Mouse (Mus musculus) heart, adult 2 months (tissue): Measurements from ENCODE around the gene Zfp704. TPM values are rescaled to one million over a fixed set of nuclear protein-coding genes. Genes with fewer than 3 reads are reported as not detected.

ENCODE experiments used
- DNase-seq, 2 experiments: peaks; one replicate each; pipeline ENCODE4 v3.0.0; 2021
- H3K27ac ChIP-seq: fragments of 200-600 bp; 2 replicates; pipeline ENCODE4 v1.8.1; 2022
- H3K27me3 ChIP-seq: fragments of 200-500 bp; 2 replicates; pipeline ENCODE4 v1.6.1; 2012; ENCODE audit warnings: mild to moderate bottlenecking, low read length, inconsistent platforms, mixed read lengths; ENCODE audit not compliant: control insufficient read depth, insufficient read depth
- H3K36me3 ChIP-seq: fragments of 200-500 bp; 2 replicates; pipeline ENCODE4 v1.6.1; 2012; ENCODE audit warnings: low read length, inconsistent platforms; ENCODE audit not compliant: control insufficient read depth, insufficient read depth
- H3K4me1 ChIP-seq: fragments of 200-500 bp; 2 replicates; pipeline ENCODE4 v1.6.1; 2011; ENCODE audit warnings: low read length; ENCODE audit not compliant: control insufficient read depth, insufficient read depth
- H3K4me3 ChIP-seq: fragments of 200-600 bp; 2 replicates; pipeline ENCODE4 v1.8.1; 2022
- H3K79me2 ChIP-seq: fragments of 200-500 bp; replicated peaks from 2 replicates; pipeline ENCODE4 v1.6.1; 2012; ENCODE audit warnings: mild to moderate bottlenecking, inconsistent platforms, low read length, moderate library complexity, mixed read lengths; ENCODE audit not compliant: control insufficient read depth, insufficient read depth
- H3K9ac ChIP-seq: fragments of 200-500 bp; 2 replicates; pipeline ENCODE4 v1.6.1; 2012; ENCODE audit warnings: low read depth, mild to moderate bottlenecking, control low read depth, inconsistent platforms, low read length, mixed read lengths
- CTCF ChIP-seq: fragments of 200-600 bp; IDR thresholded peaks from 2 replicates; pipeline ENCODE4 v1.8.1; 2022; ENCODE audit warnings: antibody characterized with exemption, mild to moderate bottlenecking, moderate library complexity
- EP300 ChIP-seq: fragments of 200-500 bp; IDR thresholded peaks from 2 replicates; pipeline ENCODE4 v1.6.1; 2011; ENCODE audit warnings: low read depth, low read length, control low read depth; ENCODE audit not compliant: insufficient read depth
- POLR2A ChIP-seq: fragments of 200-500 bp; IDR thresholded peaks from 2 replicates; pipeline ENCODE4 v1.6.1; 2011; ENCODE audit warnings: mild to moderate bottlenecking, low read depth, low read length, control low read depth; ENCODE audit not compliant: insufficient read depth
- WGBS: fragments of 180-500 bp; shearing (Covaris S2); methylation state at CpG from one replicate; pipeline ENCODE4 v1.1.7; 2018; 5-methylcytosine and 5-hydroxymethylcytosine counted together
- intact Hi-C: fragments of 180-260 bp; cut with DNase I; formaldehyde crosslinking; loops from one replicate; pipeline ENCODE4 v1.15.1; 2025
- polyA plus RNA-seq: library from polyadenylated mRNA; depleted of rRNA; stranded (reverse); fragments of >200 nt; gene quantifications from 2 replicates; pipeline ENCODE4 v1.2.3, GENCODE M21; 2012
- total RNA-seq, 2 experiments: library from RNA; stranded (reverse); gene quantifications; 2 replicates each; pipeline ENCODE4 v1.2.3; 2021

Zfp704 gene
- total and polyA plus RNA-seq, 3 experiments, result 3.3 to 14.2 (median 13.4) TPM

DNA sequence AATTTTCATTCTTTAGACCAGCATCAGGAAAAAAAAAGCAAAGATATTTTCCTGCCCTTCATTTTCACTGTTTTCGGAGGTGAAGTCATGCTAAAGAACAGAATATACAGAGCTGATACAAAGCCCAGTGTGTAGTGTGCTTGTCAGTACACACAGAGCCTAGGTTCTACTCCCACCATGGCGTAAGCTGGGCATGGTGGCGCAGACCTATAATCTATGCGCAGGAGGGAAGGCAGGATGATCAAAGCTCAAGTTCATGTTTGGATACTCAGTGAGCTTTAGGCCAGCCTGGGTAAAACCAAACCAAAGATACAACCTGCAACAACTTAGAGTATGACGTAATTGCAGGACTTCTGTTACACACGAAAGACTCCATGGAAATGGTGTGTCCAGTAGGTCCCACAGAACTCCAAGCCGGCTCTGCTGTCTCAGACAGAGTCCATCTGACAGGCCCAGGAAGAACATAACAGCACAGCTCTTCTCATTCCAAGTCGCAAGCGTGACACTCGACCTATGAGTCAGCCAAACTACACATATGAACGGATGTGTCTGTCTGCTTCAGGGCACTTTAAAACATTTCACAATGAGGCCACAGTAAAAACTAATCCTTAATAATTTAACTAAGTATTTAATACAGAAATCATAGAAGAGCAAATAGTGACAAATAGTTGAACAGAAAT, 47.1 kb downstream of the Zfp704 start:
- no peak overlapping the region for H3K9ac ChIP-seq
- 68% methylated on average over 11 of the region's 11 CpGs for WGBS
- peaks cover 7% of the 10 kb centered on the region; the same call in 1 of the 2 replicates for H3K79me2 ChIP-seq
- intact Hi-C loops, result no loop called here
- H3K27ac ChIP-seq, result no peak overlapping the region
- H3K27me3 ChIP-seq, result no peaks in the 10 kb centered on the region
- TF ChIP-seq CTCF, result no peak
- no peak for TF ChIP-seq EP300
- TF ChIP-seq POLR2A, result no peak
- no peak for DNase-seq
- no peaks in the 10 kb centered on the region for H3K4me1 ChIP-seq
- H3K4me3 ChIP-seq, result no peak overlapping the region
- H3K36me3 ChIP-seq, result no peaks in the 10 kb centered on the region

GRCm38 (mm10) chr3:9557778-9558560, 51.9 kb downstream of the Zfp704 start:
- H3K27me3 ChIP-seq, result no peaks in the 10 kb centered on the region
- intact Hi-C loops, result no loop called here
- no peak for DNase-seq
- WGBS, result 82% methylated on average over 6 of the region's 6 CpGs
- H3K4me3 ChIP-seq, result no peak overlapping the region
- TF ChIP-seq CTCF, result no peak
- no peak for TF ChIP-seq POLR2A
- no peak overlapping the region for H3K9ac ChIP-seq
- no peaks in the 10 kb centered on the region for H3K36me3 ChIP-seq
- peaks cover 4% of the 10 kb centered on the region; the same call in 1 of the 2 replicates for H3K79me2 ChIP-seq
- no peaks in the 10 kb centered on the region for H3K4me1 ChIP-seq
- no peak overlapping the region for H3K27ac ChIP-seq

- H3K36me3 ChIP-seq, result no peaks in the 10 kb centered on the region
- H3K79me2 ChIP-seq, result peaks cover 4% of the 10 kb centered on the region; the same call in 1 of the 2 replicates
- no peak for DNase-seq
- H3K4me3 ChIP-seq, result no peak overlapping the region
- H3K9ac ChIP-seq, result no peak overlapping the region
- intact Hi-C loops, result no loop called here
- 49% methylated on average over 5 of the region's 5 CpGs for WGBS
- no peak overlapping the region for H3K27ac ChIP-seq
- no peaks in the 10 kb centered on the region for H3K27me3 ChIP-seq
- peaks cover 6% of the 10 kb centered on the region for H3K4me1 ChIP-seq
- TF ChIP-seq POLR2A, result no peak
- TF ChIP-seq CTCF, result no peak
- TF ChIP-seq EP300, result no peak
These were observed 53.7 kb downstream of the Zfp704 start for GRCm38 (mm10) chr3:9556137-9556536.

- 92% methylated on average over 6 of the region's 6 CpGs for WGBS
- no peaks in the 10 kb centered on the region for H3K36me3 ChIP-seq
- no peak overlapping the region for H3K4me3 ChIP-seq
- intact Hi-C loops, result no loop called here
- H3K27me3 ChIP-seq, result no peaks in the 10 kb centered on the region
- no peak for TF ChIP-seq EP300
- no peak for TF ChIP-seq POLR2A
- TF ChIP-seq CTCF, result no peak
- no peak overlapping the region for H3K27ac ChIP-seq
- H3K9ac ChIP-seq, result no peak overlapping the region
- peaks cover 13% of the 10 kb centered on the region for H3K4me1 ChIP-seq
- no peak for DNase-seq
- H3K79me2 ChIP-seq, result peaks cover 2% of the 10 kb centered on the region; the same call in 1 of the 2 replicates
These were observed 55.0 kb downstream of the Zfp704 start for GRCm38 (mm10) chr3:9554916-9555315.

DNA sequence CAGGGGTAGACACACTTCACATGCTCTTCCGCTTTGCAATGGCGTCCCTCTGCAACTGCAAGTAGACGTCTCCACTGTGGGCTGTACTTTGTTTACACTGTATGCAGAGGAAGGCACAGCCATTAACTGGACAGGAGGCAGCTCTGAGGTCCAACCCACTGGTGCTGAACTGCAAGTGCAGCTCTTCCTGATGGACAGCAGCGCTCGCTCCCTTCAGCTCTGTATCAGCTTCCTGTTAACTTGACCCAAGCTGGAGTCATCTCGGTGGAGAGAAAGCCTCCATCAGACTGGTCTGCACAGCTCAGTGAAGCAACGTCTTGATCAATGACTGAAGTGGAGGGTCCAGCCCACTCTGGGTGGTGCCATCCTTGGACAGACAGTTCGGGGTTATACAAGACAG, 57.6 kb downstream of the Zfp704 start:
- Histone ChIP-seq H3K79me2 (no peaks in the 10 kb centered on the region; the same call in 1 of the 2 replicates), H3K4me1 (peaks cover 20% of the 10 kb centered on the region), H3K27me3 (no peaks in the 10 kb centered on the region), H3K4me3 (no peak overlapping the region), H3K36me3 (no peaks in the 10 kb centered on the region), H3K9ac (no peak overlapping the region), H3K27ac (no peak overlapping the region)
- TF ChIP-seq POLR2A (no peak), EP300 (no peak), CTCF (no peak)
- WGBS, result 34% methylated on average over 8 of the region's 8 CpGs
- peak in 1 of 2 experiments; percentile 19 for DNase-seq
- intact Hi-C loops, result no loop called here

GRCm38 (mm10) chr3:9550930-9551329, 59.0 kb downstream of the Zfp704 start:
- 80% methylated on average over 1 of the region's 1 CpGs for WGBS
- Histone ChIP-seq H3K4me3 (no peak overlapping the region), H3K27ac (no peak overlapping the region), H3K9ac (no peak overlapping the region), H3K27me3 (no peaks in the 10 kb centered on the region), H3K36me3 (no peaks in the 10 kb centered on the region), H3K79me2 (no peaks in the 10 kb centered on the region; the same call in 1 of the 2 replicates), H3K4me1 (peaks cover 23% of the 10 kb centered on the region)
- TF ChIP-seq CTCF (no peak), EP300 (no peak), POLR2A (no peak)
- intact Hi-C loops, result no loop called here
- no peak for DNase-seq
